Mouse (Mus musculus) forebrain, embryonic 16.5 days (tissue): Measurements from ENCODE around the gene Psip1. TPM values are rescaled to one million over a fixed set of nuclear protein-coding genes. Genes with fewer than 3 reads are reported as not detected.
"Not testable (repeated sequence)": the region's sequence is repeated elsewhere in the genome, so short reads cannot be mapped to it uniquely, and the experiment has no call there.

Experiments used
- ATAC-seq: fragments of 200-750 bp; cut with Nextera tagmentation; 2 replicates; pipeline ENCODE4 v1.8.0; 2017; ENCODE audit warnings: mild to moderate bottlenecking, moderate library complexity
- H3K27ac ChIP-seq: fragments of 300-500 bp; sonication (generic); 2 replicates; pipeline ENCODE4 v1.5.1; 2014; ENCODE audit warnings: low read length, control low read depth
- H3K27me3 ChIP-seq: fragments of 300-500 bp; sonication (generic); replicated peaks from 2 replicates; pipeline ENCODE4 v1.6.1; 2014; ENCODE audit warnings: low read length; ENCODE audit not compliant: control insufficient read depth, insufficient read depth
- H3K36me3 ChIP-seq: fragments of 300-500 bp; sonication (generic); 2 replicates; pipeline ENCODE4 v1.6.1; 2014; ENCODE audit not compliant: control insufficient read depth, insufficient read depth
- H3K4me1 ChIP-seq: fragments of 300-500 bp; sonication (generic); replicated peaks from 2 replicates; pipeline ENCODE4 v1.6.1; 2014; ENCODE audit warnings: low read length; ENCODE audit not compliant: control insufficient read depth, insufficient read depth
- H3K4me2 ChIP-seq: fragments of 300-500 bp; sonication (generic); 2 replicates; pipeline ENCODE4 v1.6.1; 2014; ENCODE audit warnings: mild to moderate bottlenecking, low read length, control low read depth
- H3K4me3 ChIP-seq: fragments of 300-500 bp; sonication (generic); replicated peaks from 2 replicates; pipeline ENCODE4 v1.5.1; 2014; ENCODE audit warnings: mild to moderate bottlenecking, low read length, control low read depth
- H3K9ac ChIP-seq: fragments of 300-500 bp; sonication (generic); replicated peaks from 2 replicates; pipeline ENCODE4 v1.6.1; 2014; ENCODE audit warnings: low read depth, low read length, control low read depth
- H3K9me3 ChIP-seq: fragments of 300-500 bp; sonication (generic); 2 replicates; pipeline ENCODE4 v1.6.1; 2016; ENCODE audit warnings: low read length; ENCODE audit not compliant: control insufficient read depth
- WGBS: fragments of 180-500 bp; shearing (Covaris S2); extraction: QIAGEN DNeasy Blood & Tissue Kit; methylation state at CpG from one replicate; pipeline ENCODE4 v1.1.7; 2014; 5-methylcytosine and 5-hydroxymethylcytosine counted together
- polyA plus RNA-seq: library from polyadenylated mRNA; unstranded; fragments of >200 nt; fragmentation: Nextera tagmentation; extraction: Ambion mirVana; gene quantifications from 2 replicates; pipeline ENCODE4 v1.2.1, GENCODE M21; 2015

The Psip1 gene
- polyA plus RNA-seq, result 281 and 310 TPM in 2 replicates

DNA sequence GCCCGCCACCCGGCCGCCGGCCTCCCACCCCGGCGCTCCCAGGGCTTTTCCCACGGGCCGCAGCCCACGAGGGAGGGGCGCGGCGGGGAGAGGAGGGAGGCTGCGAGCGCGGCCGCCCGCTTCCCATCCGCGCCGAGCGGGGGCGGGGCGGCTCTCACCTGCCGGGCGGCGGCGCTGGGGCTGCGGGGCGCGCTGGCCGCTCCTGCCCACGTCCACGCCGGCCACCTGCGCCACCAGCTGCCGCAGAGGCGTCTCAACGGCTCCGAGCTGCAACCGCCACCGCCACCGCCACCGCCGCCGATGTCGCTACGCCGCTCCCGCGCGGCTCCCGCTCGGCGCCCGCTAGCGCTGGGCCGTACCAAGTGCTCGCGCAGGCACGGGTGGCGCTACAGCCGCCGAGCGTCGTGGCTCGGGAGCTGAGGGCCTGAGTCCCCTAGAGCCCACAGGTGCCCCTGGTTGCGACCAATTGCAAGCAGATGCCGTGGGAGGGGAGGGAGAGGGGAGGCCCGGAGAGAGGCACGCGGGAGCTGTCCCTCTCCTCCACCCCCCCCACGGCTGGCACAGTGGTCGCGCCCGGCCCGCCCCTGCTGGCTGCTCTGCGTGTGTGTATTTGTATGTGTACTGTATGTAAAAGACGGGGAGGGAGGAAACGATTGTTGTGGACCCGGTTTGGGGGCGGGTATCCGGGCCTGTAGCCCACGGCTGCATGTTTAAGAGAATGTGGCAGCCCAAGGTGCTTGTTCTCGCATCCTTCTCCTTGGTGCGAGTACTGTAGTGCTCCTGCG, at the start of gene Psip1:
Gene Psip1, minus strand, starts transcription at position 343 of the 785 bp plus-strand sequence.
- peak within 1 kb of the TSS; percentile 88 for H3K4me2 ChIP-seq

DNA sequence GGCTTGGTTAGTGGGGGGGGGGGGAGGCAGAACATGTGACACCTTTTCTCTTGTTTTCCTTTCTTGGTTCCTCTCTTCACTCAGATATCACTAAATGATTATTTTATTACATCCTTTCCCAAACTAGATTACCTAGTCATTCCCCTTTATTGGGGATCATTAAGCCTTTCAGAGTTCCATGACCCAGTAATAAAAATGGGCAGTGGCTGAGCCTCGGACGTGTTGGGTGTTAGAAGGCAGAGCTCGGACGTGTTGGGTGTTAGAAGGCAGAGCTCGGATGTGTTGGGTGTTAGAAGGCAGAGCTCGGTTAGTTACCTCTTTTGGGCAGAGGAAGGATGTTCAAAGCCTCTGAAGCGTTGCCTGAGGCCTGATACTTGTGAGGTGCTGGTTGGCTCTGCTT, 47.8 kb upstream of the Psip1 start:
- no peaks in the 10 kb centered on the region for H3K36me3 ChIP-seq
- ATAC-seq, result no peak
- no peak overlapping the region for H3K27ac ChIP-seq
- H3K4me1 ChIP-seq, result no peaks in the 10 kb centered on the region
- H3K9ac ChIP-seq, result no peak overlapping the region
- WGBS, result 85% methylated on average over 7 of the region's 7 CpGs
- H3K9me3 ChIP-seq, result no peaks in the 10 kb centered on the region
- no peaks in the 10 kb centered on the region for H3K27me3 ChIP-seq
- no peak overlapping the region for H3K4me2 ChIP-seq
- no peak overlapping the region for H3K4me3 ChIP-seq

More for the DNA sequence above, at the start of gene Psip1:
- Histone ChIP-seq H3K36me3 (peaks cover 7% of the 10 kb centered on the region; the same call in 1 of the 2 replicates), H3K9me3 (no peaks in the 10 kb centered on the region), H3K4me1 (peaks cover 21% of the 10 kb centered on the region), H3K27me3 (no peaks in the 10 kb centered on the region), H3K27ac (peak within 1 kb of the TSS; percentile 100), H3K9ac (peak within 1 kb of the TSS; percentile 95), H3K4me3 (peak within 1 kb of the TSS; percentile 63)
- under 1% methylated on average over 49 of the region's 86 CpGs for WGBS
- ATAC-seq, result peak; percentile 92

DNA sequence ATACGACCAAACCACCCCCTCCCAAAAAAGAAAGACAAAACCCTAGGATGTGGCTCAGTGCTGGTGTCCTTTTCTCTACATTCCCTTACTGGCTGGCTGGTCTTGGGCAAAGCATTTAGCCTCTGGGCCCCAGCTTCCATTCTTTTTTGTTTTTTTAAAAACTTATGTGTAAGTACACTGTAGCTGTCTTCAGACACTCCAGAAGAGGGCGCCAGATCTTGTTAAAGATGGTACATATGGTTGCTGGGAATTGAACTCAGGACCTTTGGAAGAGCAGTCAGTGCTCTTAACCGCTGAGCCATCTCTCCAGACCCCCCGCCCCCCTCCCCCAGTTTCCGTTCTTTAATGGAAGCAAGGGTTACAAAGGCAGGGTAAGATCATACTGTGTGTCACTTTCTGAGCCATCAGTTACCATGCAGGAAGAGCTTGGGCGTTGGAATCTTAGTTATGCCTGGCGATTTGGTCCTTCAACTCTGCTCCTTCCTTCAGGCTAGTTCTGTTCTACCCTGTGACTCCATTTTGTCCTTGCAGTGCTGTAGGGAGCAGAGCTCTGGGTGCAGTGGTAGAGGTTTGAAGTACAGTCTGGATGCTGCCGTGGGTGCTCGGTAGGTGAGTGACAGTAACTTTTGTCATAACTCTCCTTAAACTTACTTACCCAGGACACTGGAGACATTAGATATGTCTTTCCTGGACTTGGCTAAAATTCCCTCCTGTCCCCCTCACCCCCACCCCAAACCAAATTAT, 47.1 kb upstream of the Psip1 start:
- no peak for ATAC-seq
- H3K4me3 ChIP-seq, result no peak overlapping the region

DNA sequence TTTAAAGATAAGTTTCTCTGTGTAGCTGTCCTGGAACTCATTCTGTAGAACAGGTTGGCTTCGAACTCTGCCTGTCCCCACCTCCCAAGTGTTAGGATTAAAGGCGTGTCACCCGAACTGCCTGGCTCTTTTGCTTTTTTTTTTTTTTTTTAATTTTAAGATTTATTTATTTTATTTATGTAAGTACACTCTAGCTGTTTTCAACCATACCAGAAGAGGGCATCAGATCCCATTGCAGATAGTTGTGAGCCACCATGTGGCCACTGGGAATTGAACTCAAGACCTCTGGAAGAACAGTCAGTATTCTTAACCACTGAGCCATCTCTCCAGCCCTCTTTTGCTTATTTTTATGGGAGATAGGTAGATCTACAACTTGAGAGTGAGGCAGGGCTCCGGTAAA, 43.8 kb upstream of the Psip1 start:
- 95% methylated on average over 4 of the region's 4 CpGs for WGBS
- not testable (repeated sequence) for H3K4me3 ChIP-seq, H3K9me3 ChIP-seq, H3K4me2 ChIP-seq, H3K4me1 ChIP-seq, H3K27me3 ChIP-seq, H3K27ac ChIP-seq, ATAC-seq, H3K36me3 ChIP-seq, H3K9ac ChIP-seq

More for the DNA sequence above, 47.1 kb upstream of the Psip1 start:
- Histone ChIP-seq H3K27ac (no peak overlapping the region), H3K4me1 (no peaks in the 10 kb centered on the region), H3K36me3 (no peaks in the 10 kb centered on the region), H3K9ac (no peak overlapping the region), H3K27me3 (no peaks in the 10 kb centered on the region), H3K4me2 (no peak overlapping the region), H3K9me3 (no peaks in the 10 kb centered on the region)
- WGBS, result 84% methylated on average over 9 of the region's 9 CpGs

DNA sequence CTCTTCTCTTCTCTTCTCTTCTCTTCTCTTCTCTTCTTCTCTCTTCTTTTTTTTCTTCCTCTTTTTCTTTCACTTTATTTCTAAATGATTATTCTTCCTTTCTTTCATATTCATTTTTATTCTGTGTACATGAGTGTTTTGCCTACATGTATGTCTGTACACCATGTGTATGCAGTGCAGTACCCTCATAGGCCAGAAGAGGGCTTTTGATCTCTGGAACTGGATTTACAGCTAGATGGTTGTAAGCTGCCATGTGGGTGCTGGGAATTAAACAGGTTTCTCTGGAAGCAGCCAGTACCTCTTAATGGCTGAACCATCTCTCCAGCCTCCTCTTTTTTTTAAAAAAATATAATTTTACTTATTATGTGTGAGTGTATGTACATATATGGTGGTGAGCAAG, 41.7 kb upstream of the Psip1 start:
- ATAC-seq, result no peak
- no peak overlapping the region for H3K4me3 ChIP-seq
- no peak overlapping the region for H3K27ac ChIP-seq
- no peaks in the 10 kb centered on the region for H3K9me3 ChIP-seq
- no peaks in the 10 kb centered on the region for H3K36me3 ChIP-seq
- H3K4me2 ChIP-seq, result no peak overlapping the region
- no peak overlapping the region for H3K9ac ChIP-seq
- H3K4me1 ChIP-seq, result peaks cover 19% of the 10 kb centered on the region
- no peaks in the 10 kb centered on the region for H3K27me3 ChIP-seq

DNA sequence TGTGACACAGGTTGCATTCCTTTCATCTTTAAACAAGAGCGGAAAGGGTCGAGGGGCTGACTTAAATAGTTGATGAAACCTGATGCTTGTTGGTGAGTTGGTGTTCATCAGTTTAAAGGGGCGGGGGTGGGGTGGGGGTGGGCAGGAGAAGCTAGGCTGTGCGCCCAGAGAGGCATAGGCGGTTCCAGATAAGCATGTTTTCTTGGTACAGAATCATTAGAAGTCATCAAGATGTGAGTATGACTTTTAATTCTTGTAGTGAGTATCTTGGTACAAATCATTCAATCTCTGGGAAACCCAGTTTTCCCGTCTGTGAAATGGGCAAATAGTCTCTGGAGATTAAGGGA, 40.7 kb upstream of the Psip1 start:
- Histone ChIP-seq H3K27ac (no peak overlapping the region), H3K4me3 (no peak overlapping the region), H3K9me3 (no peaks in the 10 kb centered on the region), H3K9ac (no peak overlapping the region), H3K27me3 (no peaks in the 10 kb centered on the region), H3K4me1 (peaks cover 22% of the 10 kb centered on the region), H3K4me2 (no peak overlapping the region), H3K36me3 (no peaks in the 10 kb centered on the region)
- WGBS, result 51% methylated on average over 6 of the region's 6 CpGs
- ATAC-seq, result no peak

DNA sequence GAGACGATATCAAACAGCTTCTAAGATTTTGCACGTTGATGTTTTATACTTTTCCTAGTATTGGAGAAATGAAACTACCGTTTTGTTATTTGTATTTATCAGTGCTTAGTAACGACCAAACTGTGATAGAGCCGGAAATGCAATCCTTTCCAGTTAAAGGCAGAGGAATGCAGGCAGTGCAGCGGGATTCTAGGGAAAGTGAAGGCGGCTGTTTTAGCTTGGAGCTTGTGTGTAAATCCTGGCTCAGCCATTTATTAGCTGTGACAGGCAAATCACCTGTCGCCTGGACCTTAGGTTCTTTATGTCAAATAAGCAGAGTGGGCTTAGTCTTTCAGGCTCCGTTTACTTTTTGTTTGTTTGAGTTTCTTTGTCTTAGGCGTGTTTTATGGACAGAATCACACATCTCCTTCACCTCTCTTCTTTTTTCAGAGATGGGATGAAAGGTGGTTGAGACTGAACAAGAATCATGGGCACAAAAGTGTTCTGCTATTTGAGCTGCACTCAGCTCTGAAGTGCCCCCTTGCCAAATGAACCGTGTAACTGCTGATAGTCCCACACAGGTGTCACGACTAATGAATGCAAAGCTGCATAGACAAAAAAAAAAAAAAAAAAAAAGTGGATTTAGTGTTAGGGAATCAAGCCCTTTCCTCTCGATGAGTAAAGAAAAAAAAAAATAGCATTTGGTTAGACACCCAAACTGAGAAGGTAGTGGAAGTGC, 40.2 kb upstream of the Psip1 start:
- H3K9ac ChIP-seq, result peak overlapping the region; percentile 80
- H3K9me3 ChIP-seq, result no peaks in the 10 kb centered on the region
- WGBS, result 3% methylated on average over 13 of the region's 13 CpGs
- H3K36me3 ChIP-seq, result no peaks in the 10 kb centered on the region
- ATAC-seq, result no peak
- H3K4me3 ChIP-seq, result peak overlapping the region; percentile 88
- H3K27ac ChIP-seq, result no peak overlapping the region
- H3K4me1 ChIP-seq, result peaks cover 22% of the 10 kb centered on the region
- H3K4me2 ChIP-seq, result peak overlapping the region; percentile 96
- H3K27me3 ChIP-seq, result no peaks in the 10 kb centered on the region

DNA sequence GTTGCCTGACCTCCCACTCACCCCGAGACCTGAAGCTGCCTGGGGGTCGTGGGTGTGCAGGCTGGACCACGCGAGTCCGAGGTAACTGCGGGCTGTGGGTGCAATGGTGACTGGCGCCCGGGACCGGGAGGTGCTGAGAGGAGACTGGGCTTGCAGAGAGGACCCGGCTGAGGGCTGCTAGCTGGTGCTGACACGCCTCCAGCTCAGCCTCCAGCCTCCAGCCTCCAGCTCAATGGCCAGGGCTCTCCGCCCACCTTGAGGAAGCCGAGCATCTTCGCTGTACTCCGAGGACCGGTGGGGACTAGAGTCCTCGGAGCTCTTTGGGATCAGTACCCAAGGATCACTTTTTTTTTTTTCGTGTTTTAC, 39.4 kb upstream of the Psip1 start:
- H3K36me3 ChIP-seq, result no peaks in the 10 kb centered on the region
- H3K4me2 ChIP-seq, result peak overlapping the region; percentile 96
- peaks cover 22% of the 10 kb centered on the region for H3K4me1 ChIP-seq
- H3K27ac ChIP-seq, result peak overlapping the region; percentile 97
- ATAC-seq, result peak; percentile 53
- no peaks in the 10 kb centered on the region for H3K27me3 ChIP-seq
- peak overlapping the region; percentile 80 for H3K9ac ChIP-seq
- WGBS, result 0% methylated on average over 18 of the region's 18 CpGs
- no peaks in the 10 kb centered on the region for H3K9me3 ChIP-seq
- peak overlapping the region; percentile 88 for H3K4me3 ChIP-seq
